Mouse (Mus musculus) ES-E14 (cell line): ENCODE results near the gene Pex10. TPM values are rescaled to one million over a fixed set of nuclear protein-coding genes. Genes with fewer than 3 reads are reported as not detected.
A peak's percentile ranks its signal among the peaks of the same experiment; 100 is the strongest.

ENCODE experiments used
- DNase-seq: peaks from one replicate; pipeline ENCODE4 v3.0.0-alpha.2; 2013; ENCODE audit warnings: low read depth, low spot score
- H3K27ac ChIP-seq: 2 replicates; pipeline ENCODE4 v1.5.1; 2012; ENCODE audit warnings: low read depth, mild to moderate bottlenecking, low read length, moderate library complexity, mixed read lengths; ENCODE audit not compliant: poor library complexity, insufficient read depth, severe bottlenecking
- H3K36me3 ChIP-seq: 2 replicates; pipeline ENCODE4 v1.6.1; 2012; ENCODE audit warnings: mild to moderate bottlenecking, low read length, moderate library complexity, mixed read lengths; ENCODE audit not compliant: control insufficient read depth, poor library complexity, insufficient read depth, severe bottlenecking
- H3K4me1 ChIP-seq, 2 experiments: fragments of 150-350 bp in 1 of 2; sonication (generic) in 1 of 2; 2 replicates each; pipeline ENCODE4 v1.6.1; 2012; ENCODE audit warnings: low read length in 2 of 2, mild to moderate bottlenecking in 1 of 2, mixed read lengths in 1 of 2; ENCODE audit not compliant: control insufficient read depth in 2 of 2, insufficient read depth in 2 of 2, poor library complexity in 1 of 2
- H3K4me3 ChIP-seq, 2 experiments: fragments of 150-350 bp in 1 of 2; sonication (generic) in 1 of 2; 2 replicates each; pipeline ENCODE4 v1.5.1; 2012; ENCODE audit warnings: low read length in 2 of 2, low read depth in 1 of 2, mild to moderate bottlenecking in 1 of 2, mixed read lengths in 1 of 2; ENCODE audit not compliant: insufficient read depth in 1 of 2, poor library complexity in 1 of 2, severe bottlenecking in 1 of 2
- H3K9ac ChIP-seq: 2 replicates; pipeline ENCODE4 v1.6.1; 2012; ENCODE audit warnings: low read depth, mild to moderate bottlenecking, low read length, mixed read lengths; ENCODE audit not compliant: poor library complexity, insufficient read depth, severe bottlenecking
- H3K9me3 ChIP-seq: fragments of 150-350 bp; sonication (generic); 2 replicates; pipeline ENCODE4 v1.6.1; 2012; ENCODE audit warnings: low read depth, mild to moderate bottlenecking, low read length; ENCODE audit not compliant: control insufficient read depth, insufficient read depth
- CHD2 ChIP-seq: IDR thresholded peaks from 2 replicates; pipeline ENCODE4 v1.6.1; 2014; ENCODE audit warnings: mild to moderate bottlenecking, low read depth, low read length, inconsistent platforms
- HCFC1 ChIP-seq: IDR thresholded peaks from 2 replicates; pipeline ENCODE4 v1.6.1; 2012; ENCODE audit warnings: low read length, inconsistent platforms, borderline replicate concordance; ENCODE audit not compliant: insufficient read depth
- MAFK ChIP-seq: IDR thresholded peaks from 2 replicates; pipeline ENCODE4 v1.6.1; 2014; ENCODE audit warnings: mild to moderate bottlenecking, low read depth, low read length, inconsistent platforms; ENCODE audit not compliant: insufficient read depth
- ZC3H11A ChIP-seq: IDR thresholded peaks from 2 replicates; pipeline ENCODE4 v1.6.1; 2012; ENCODE audit warnings: low read depth, mild to moderate bottlenecking, inconsistent platforms, low read length, borderline replicate concordance
- ZNF384 ChIP-seq: IDR thresholded peaks from 2 replicates; pipeline ENCODE4 v1.6.1; 2012; ENCODE audit warnings: low read depth, low read length, inconsistent platforms
- in situ Hi-C, 2 experiments: fragments of 600-800 bp; cut with MboI; formaldehyde crosslinking; loops; one replicate each; pipeline ENCODE4 v1.15.1; 2025; ENCODE audit warnings: low sequenced_read_pairs in 2 of 2, inconsistent platforms in 1 of 2; ENCODE audit not compliant: unreplicated experiment in 2 of 2
- total RNA-seq: library from RNA; depleted of rRNA; stranded (reverse); fragments of 300-350 nt; gene quantifications from 2 replicates; pipeline ENCODE4 v1.2.3, GENCODE M21; 2012

Gene Pex10
- total RNA-seq, 1 experiment, result 38.6 TPM

DNA sequence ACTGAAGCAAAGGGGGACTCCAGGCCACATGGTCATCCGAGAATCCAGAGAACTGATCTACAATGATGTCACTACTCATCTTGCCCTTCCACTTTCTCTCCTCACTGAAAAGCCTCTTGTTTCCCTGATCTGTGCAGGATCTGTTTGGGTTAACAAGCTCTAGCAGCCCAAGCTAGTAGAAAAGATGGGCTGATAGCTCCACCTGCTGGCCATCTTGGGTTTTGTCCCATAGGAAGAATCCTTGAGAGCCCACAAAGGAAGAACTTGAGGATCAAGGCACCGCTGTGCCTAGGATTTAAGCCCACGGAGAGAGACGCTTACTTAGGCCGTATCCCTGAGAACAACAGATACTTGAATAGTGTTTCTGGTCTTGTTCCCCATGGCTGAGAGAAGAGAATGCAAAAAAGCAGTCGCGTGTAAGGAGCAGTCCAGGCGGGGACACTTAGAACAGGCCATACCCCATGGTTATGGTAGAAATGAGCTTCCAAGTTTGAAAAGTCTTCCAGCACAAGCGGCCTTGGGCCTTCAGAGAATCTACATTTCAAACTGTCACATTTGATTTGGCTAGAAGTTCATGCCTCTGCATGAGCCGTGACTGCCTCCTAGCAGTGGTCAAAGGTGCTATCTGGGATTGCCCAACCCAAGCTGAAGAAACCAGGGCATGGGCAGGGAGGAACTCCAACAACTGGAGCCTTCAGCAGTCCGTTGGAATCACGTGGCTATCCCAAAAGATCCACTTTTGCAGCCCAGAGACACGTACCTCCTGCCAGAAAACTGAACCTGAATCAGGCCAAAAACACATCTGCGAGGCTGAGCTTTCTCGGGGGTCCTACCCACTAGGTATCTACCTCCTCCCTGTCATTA lies 614 bp upstream of the Pex10 start:
- TF ChIP-seq ZC3H11A (peak; percentile 62), CHD2 (no peak), HCFC1 (no peak), MAFK (no peak), ZNF384 (no peak)
- no peak overlapping the region for H3K27ac ChIP-seq
- H3K9ac ChIP-seq, result peak overlapping the region; percentile 24; the same call in 1 of the 2 replicates
- peaks cover 0 to 9% of the 10 kb centered on the region in 2 experiments; a peak in 2 of 4 replicates for H3K4me1 ChIP-seq
- H3K4me3 ChIP-seq, result peak overlapping the region; percentile 44 to 57
- H3K36me3 ChIP-seq, result peaks cover 27% of the 10 kb centered on the region
- in situ Hi-C loops, result loop anchor here (5.0 to 10.0 kb wide), 2 partner anchors 181 to 184 kb away; no protein-coding TSS in a partner anchor
- peak; percentile 95 for DNase-seq
- no peaks in the 10 kb centered on the region for H3K9me3 ChIP-seq

DNA sequence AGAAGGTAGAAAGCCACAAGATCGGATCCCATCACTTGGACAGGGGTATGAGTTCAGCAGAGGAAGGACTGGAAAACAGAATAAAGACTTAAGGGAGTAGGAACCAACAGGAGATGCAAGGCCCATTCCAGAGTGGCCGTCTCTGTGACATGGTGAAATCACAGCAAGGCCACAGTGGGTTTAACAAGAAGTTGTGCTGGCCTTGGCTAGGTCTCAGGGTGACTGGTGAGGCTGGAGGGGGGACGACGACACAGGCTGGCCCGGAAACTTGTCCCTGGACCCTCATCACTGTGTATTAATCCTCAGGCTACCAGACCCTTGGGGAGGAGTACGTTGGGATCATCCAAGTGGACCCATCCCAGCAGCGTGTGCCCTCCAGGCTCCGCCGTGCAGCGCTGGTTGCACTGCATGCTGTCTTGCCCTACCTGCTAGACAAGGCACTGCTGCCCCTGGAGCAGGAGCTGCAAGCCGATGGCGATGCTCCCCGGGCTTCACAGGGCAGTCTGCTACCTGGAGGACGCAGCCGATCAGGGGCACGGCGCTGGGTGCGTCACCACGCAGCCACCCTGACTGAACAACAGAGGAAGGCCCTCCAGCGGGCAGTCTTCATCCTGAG lies 1.6 kb downstream of the Pex10 start:
- peaks cover 0 to 9% of the 10 kb centered on the region in 2 experiments; a peak in 2 of 4 replicates for H3K4me1 ChIP-seq
- no peaks in the 10 kb centered on the region for H3K9me3 ChIP-seq
- 0 out of 2 replicates have a peak overlapping the region, but pooled peaks have one; percentile 10 for H3K9ac ChIP-seq
- no peak overlapping the region for H3K4me3 ChIP-seq
- TF ChIP-seq CHD2 (no peak), MAFK (no peak), ZNF384 (no peak), HCFC1 (no peak), ZC3H11A (no peak)
- peaks cover 41% of the 10 kb centered on the region for H3K36me3 ChIP-seq
- in situ Hi-C loops, result loop anchor here (5.0 to 10.0 kb wide), 2 partner anchors 184 to 186 kb away; no protein-coding TSS in a partner anchor
- DNase-seq, result no peak
- H3K27ac ChIP-seq, result no peak overlapping the region

DNA sequence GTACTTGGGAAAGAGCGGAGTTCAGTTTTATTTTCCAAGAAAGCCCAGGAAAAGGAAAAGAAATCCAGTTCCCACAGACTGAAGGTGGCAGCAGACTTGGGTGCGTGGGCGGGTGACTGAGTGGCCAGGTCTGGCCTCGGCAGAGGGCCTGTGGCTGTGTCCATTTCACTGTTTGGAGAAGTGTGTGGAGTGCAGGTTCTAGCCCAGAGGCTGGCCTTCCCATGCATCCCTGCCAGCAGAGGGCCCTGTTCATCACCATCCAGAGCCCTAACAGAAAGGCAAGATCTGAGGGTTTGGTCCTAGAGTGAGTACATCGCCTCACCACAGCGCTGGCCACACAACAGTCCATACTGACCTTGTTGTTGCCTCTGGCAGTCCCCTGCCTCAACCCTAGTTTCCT lies 2.4 kb downstream of the Pex10 start:
- in situ Hi-C loops, result loop anchor here (5.0 to 10.0 kb wide), 2 partner anchors 184 to 187 kb away; no protein-coding TSS in a partner anchor

DNA sequence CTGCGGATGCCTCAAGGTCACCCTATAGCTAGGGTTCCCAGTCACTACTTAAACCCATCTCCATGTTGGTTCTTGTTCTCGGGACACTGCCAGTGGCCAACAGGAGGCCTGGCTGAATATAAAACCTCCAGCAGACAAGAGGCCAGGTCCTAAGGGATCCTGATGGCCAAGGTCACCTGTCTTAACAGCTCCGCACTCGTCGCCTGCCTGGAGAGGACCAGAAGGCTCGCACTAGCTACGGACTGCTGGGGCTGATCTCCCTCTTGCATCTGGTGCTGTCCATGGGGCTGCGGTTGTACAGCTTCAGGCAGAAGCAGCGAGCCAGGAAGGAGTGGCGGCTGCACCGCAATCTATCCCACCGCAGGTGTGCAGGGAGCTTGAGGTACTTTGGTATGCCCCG lies 3.4 kb downstream of the Pex10 start:
- no peak for DNase-seq
- no peak overlapping the region for H3K4me3 ChIP-seq
- in situ Hi-C loops, result no loop called here
- H3K9ac ChIP-seq, result no peak overlapping the region
- no peak for TF ChIP-seq HCFC1
- TF ChIP-seq MAFK, result no peak
- no peak for TF ChIP-seq ZNF384
- no peak for TF ChIP-seq CHD2
- no peak for TF ChIP-seq ZC3H11A
- no peaks in the 10 kb centered on the region for H3K9me3 ChIP-seq
- H3K36me3 ChIP-seq, result peaks cover 52% of the 10 kb centered on the region
- peaks cover 0 to 6% of the 10 kb centered on the region in 2 experiments; a peak in 1 of 4 replicates for H3K4me1 ChIP-seq
- H3K27ac ChIP-seq, result no peak overlapping the region

More for the DNA sequence above, 2.4 kb downstream of the Pex10 start:
- DNase-seq, result no peak
- TF ChIP-seq HCFC1 (no peak), ZNF384 (no peak), ZC3H11A (no peak), MAFK (no peak), CHD2 (no peak)
- H3K36me3 ChIP-seq, result peaks cover 46% of the 10 kb centered on the region
- H3K27ac ChIP-seq, result no peak overlapping the region
- H3K9ac ChIP-seq, result 0 out of 2 replicates have a peak overlapping the region, but pooled peaks have one; percentile 10
- H3K4me1 ChIP-seq, result peaks cover 0 to 9% of the 10 kb centered on the region in 2 experiments; a peak in 2 of 4 replicates
- H3K9me3 ChIP-seq, result no peaks in the 10 kb centered on the region
- H3K4me3 ChIP-seq, result no peak overlapping the region
